Mouse (Mus musculus) left cerebral cortex, adult 2 months (tissue): Measurements from ENCODE around the gene Mrpl39. TPM values are rescaled to one million over a fixed set of nuclear protein-coding genes. Genes with fewer than 3 reads are reported as not detected.

Source experiments
- DNase-seq, 2 experiments: peaks; one replicate each; pipeline ENCODE4 v3.0.0; 2021 to 2022; ENCODE audit warnings: low spot score in 2 of 2, mixed read lengths in 1 of 2; ENCODE audit errors: extremely low spot score in 1 of 2
- H3K27ac ChIP-seq: fragments of 200-600 bp; 2 replicates; pipeline ENCODE4 v1.8.1; 2022
- H3K4me3 ChIP-seq: fragments of 200-600 bp; 2 replicates; pipeline ENCODE4 v1.8.1; 2022
- CTCF ChIP-seq: fragments of 200-600 bp; IDR thresholded peaks from 2 replicates; pipeline ENCODE4 v1.8.1; 2022; ENCODE audit warnings: antibody characterized with exemption, mild to moderate bottlenecking, moderate library complexity
- intact Hi-C: fragments of 180-260 bp; cut with DNase I; formaldehyde crosslinking; loops from one replicate; pipeline ENCODE4 v1.15.1; 2025
- microRNA-seq, 2 experiments: library from miRNA; unstranded; fragments of <30 nt; microRNA quantifications; one replicate each; pipeline ENCODE4 v1.2.0; 2021
- total RNA-seq, 2 experiments: library from RNA; stranded (reverse); gene quantifications; 2 replicates each; pipeline ENCODE4 v1.2.3; 2021

Mrpl39 gene
- total RNA-seq, 2 experiments from 2014 or later: 20.5 to 21.5 TPM

GRCm38 (mm10) chr16:84704661-84705240 is 30.8 kb downstream of the Mrpl39 start:
- H3K4me3 ChIP-seq: no peak overlapping the region
- no peak for DNase-seq
- no peak for TF ChIP-seq CTCF
- no peak overlapping the region for H3K27ac ChIP-seq
- intact Hi-C loops: no loop called here

- H3K4me3 ChIP-seq: peak overlapping the region; percentile 47
- intact Hi-C loops: no loop called here
- no peak overlapping the region for H3K27ac ChIP-seq
- no peak for DNase-seq
- TF ChIP-seq CTCF: no peak
Observed at GRCm38 (mm10) chr16:84703769-84704660, 31.5 kb downstream of the Mrpl39 start.

- no peak for TF ChIP-seq CTCF
- DNase-seq: no peak
- Histone ChIP-seq H3K4me3 (peak overlapping the region; percentile 47), H3K27ac (no peak overlapping the region)
- intact Hi-C loops: no loop called here
Observed at GRCm38 (mm10) chr16:84703129-84703768, 32.3 kb downstream of the Mrpl39 start.

- intact Hi-C loops: no loop called here
- H3K4me3 ChIP-seq: peak overlapping the region; percentile 47
- no peak for TF ChIP-seq CTCF
- no peak for DNase-seq
- H3K27ac ChIP-seq: no peak overlapping the region
Observed at GRCm38 (mm10) chr16:84702230-84703128, 33.1 kb downstream of the Mrpl39 start.

- Histone ChIP-seq H3K27ac (no peak overlapping the region), H3K4me3 (no peak overlapping the region)
- intact Hi-C loops: no loop called here
- no peak for TF ChIP-seq CTCF
- no peak for DNase-seq
Observed at GRCm38 (mm10) chr16:84701041-84701440, 34.5 kb downstream of the Mrpl39 start.

GRCm38 (mm10) chr16:84698708-84699107 is 36.8 kb downstream of the Mrpl39 start:
- H3K4me3 ChIP-seq: no peak overlapping the region
- DNase-seq: no peak
- no peak overlapping the region for H3K27ac ChIP-seq
- intact Hi-C loops: no loop called here
- TF ChIP-seq CTCF: no peak

- DNase-seq: no peak
- H3K4me3 ChIP-seq: no peak overlapping the region
- H3K27ac ChIP-seq: no peak overlapping the region
- intact Hi-C loops: no loop called here
- no peak for TF ChIP-seq CTCF
Observed at GRCm38 (mm10) chr16:84696178-84696577, 39.4 kb downstream of the Mrpl39 start.

GRCm38 (mm10) chr16:84681991-84682390 is 53.6 kb downstream of the Mrpl39 start:
- no peak overlapping the region for H3K27ac ChIP-seq
- H3K4me3 ChIP-seq: no peak overlapping the region
- DNase-seq: no peak
- intact Hi-C loops: no loop called here
- TF ChIP-seq CTCF: no peak

- intact Hi-C loops: no loop called here
Observed at GRCm38 (mm10) chr16:84680760-84681159, 54.8 kb downstream of the Mrpl39 start.

GRCm38 (mm10) chr16:84677292-84677691 is 58.2 kb downstream of the Mrpl39 start:
- Histone ChIP-seq H3K4me3 (no peak overlapping the region), H3K27ac (no peak overlapping the region)
- no peak for DNase-seq
- intact Hi-C loops: no loop called here
- no peak for TF ChIP-seq CTCF

More at GRCm38 (mm10) chr16:84680760-84681159, 54.8 kb downstream of the Mrpl39 start:
- Histone ChIP-seq H3K4me3 (no peak overlapping the region), H3K27ac (no peak overlapping the region)
- TF ChIP-seq CTCF: no peak
- no peak for DNase-seq

Small RNAs within 50 kb of the gene (microRNA-seq; reads per million reads assigned to microRNA genes)
- gene Mir155: 37.5 to 49.7 reads per million in 2 experiments

Other genes with a start within 250 kb of the Mrpl39 start
- gene A730009L09Rik, start 220.6 kb downstream of the Mrpl39 start, total RNA-seq: under 1 TPM; 0.30 to 0.32 TPM
- 10 to 100 TPM; 21.0 to 27.4 TPM for gene Jam2, start 38.4 kb upstream of the Mrpl39 start, total RNA-seq
- gene Gabpa, start 99.2 kb upstream of the Mrpl39 start, total RNA-seq: 10 to 100 TPM; 18.2 to 22.2 TPM
- gene Atp5j, start 99.9 kb upstream of the Mrpl39 start, total RNA-seq: 100 to 1,000 TPM; 354 to 363 TPM